Mouse (Mus musculus) G1E (cell line): ENCODE measurements around the gene Myh10. TPM values are rescaled to one million over a fixed set of nuclear protein-coding genes. Genes with fewer than 3 reads are reported as not detected.

ENCODE experiments used
- ATAC-seq: 2 replicates; pipeline ENCODE4 v1.8.0; 2016; ENCODE audit warnings: mild to moderate bottlenecking; ENCODE audit not compliant: insufficient number of reproducible peaks, poor library complexity, low FRiP score, severe bottlenecking; ENCODE audit errors: extremely low read depth
- DNase-seq: peaks from one replicate; pipeline ENCODE4 v3.0.0; 2012; ENCODE audit warnings: low spot score
- H3K27me3 ChIP-seq: 2 replicates; pipeline ENCODE4 v1.6.1; 2012; ENCODE audit warnings: mild to moderate bottlenecking, low read length, inconsistent platforms; ENCODE audit not compliant: insufficient read depth
- H3K36me3 ChIP-seq: replicated peaks from 2 replicates; pipeline ENCODE3; 2012; ENCODE audit warnings: mild to moderate bottlenecking, inconsistent platforms
- H3K4me1 ChIP-seq: 2 replicates; pipeline ENCODE4 v1.6.1; 2012; ENCODE audit warnings: low read depth, low read length, inconsistent platforms, mixed read lengths; ENCODE audit not compliant: insufficient read depth
- H3K4me3 ChIP-seq: 2 replicates; pipeline ENCODE4 v1.5.1; 2012; ENCODE audit warnings: low read depth, mild to moderate bottlenecking, inconsistent platforms, low read length, moderate library complexity, mixed read lengths
- H3K9me3 ChIP-seq: replicated peaks from 2 replicates; pipeline ENCODE4 v1.6.1; 2012; ENCODE audit warnings: inconsistent platforms
- CTCF ChIP-seq: IDR thresholded peaks from 2 replicates; pipeline ENCODE4 v1.5.1; 2012; ENCODE audit warnings: low read depth, low read length, inconsistent platforms, mixed read lengths
- GATA1 ChIP-seq: IDR thresholded peaks from 2 replicates; pipeline ENCODE4 v1.6.1; 2012; ENCODE audit warnings: borderline replicate concordance, low read length, inconsistent platforms, mixed read lengths
- GATA2 ChIP-seq: IDR thresholded peaks from 2 replicates; pipeline ENCODE4 v1.6.1; 2012; ENCODE audit warnings: low read depth, low read length, inconsistent platforms, borderline replicate concordance
- POLR2AphosphoS5 ChIP-seq: IDR thresholded peaks from 2 replicates; pipeline ENCODE4 v1.6.1; 2012; ENCODE audit warnings: low read depth, low read length, inconsistent platforms; ENCODE audit not compliant: insufficient replicate concordance
- TAL1 ChIP-seq: conservative IDR thresholded peaks from 2 replicates; pipeline ENCODE4 v1.6.1; 2012; ENCODE audit warnings: low read depth, low read length, inconsistent platforms, mixed read lengths
- polyA plus RNA-seq: library from polyadenylated mRNA; stranded (reverse); fragments of >175 nt; gene quantifications from 2 replicates; pipeline ENCODE4 v1.2.3, GENCODE M21; 2012
- total RNA-seq, 2 experiments: library from RNA; stranded (forward) in 1 of 2; stranded (reverse) in 1 of 2; fragments of 200-1000 nt in 1 of 2; fragments of >200 nt in 1 of 2; fragmentation: Nextera tagmentation in 1 of 2; gene quantifications; 2 replicates each; pipeline ENCODE4 v1.2.3; 2014 to 2017

Gene Myh10
- total and polyA plus RNA-seq, 3 experiments, result 0.03 to 4.9 (median 0.49) TPM

DNA sequence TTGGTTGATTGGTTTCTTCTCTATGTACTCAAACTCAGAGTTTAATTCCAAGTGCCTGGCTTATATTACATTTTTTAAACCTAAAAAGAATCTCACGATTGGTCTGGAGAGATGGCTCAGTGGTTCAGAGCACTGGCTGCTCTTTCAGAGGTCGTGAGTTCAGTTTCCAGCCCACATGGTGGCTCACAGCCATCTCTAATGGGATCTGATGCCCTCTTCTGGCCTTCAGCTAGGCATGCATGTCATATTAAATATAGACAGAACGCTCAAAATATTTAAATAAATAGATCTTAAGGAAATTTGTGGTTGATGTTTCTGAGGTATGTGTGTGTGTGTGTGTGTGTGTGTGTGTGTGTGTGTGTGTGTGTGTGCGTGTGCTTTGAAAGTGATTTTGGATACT is 113.8 kb downstream of the Myh10 start:
- Histone ChIP-seq H3K4me1 (no peaks in the 10 kb centered on the region), H3K36me3 (peaks cover 32% of the 10 kb centered on the region), H3K9me3 (no peaks in the 10 kb centered on the region), H3K27me3 (peaks cover 10% of the 10 kb centered on the region; the same call in 1 of the 2 replicates), H3K4me3 (no peak overlapping the region)
- TF ChIP-seq CTCF (no peak), TAL1 (no peak), GATA1 (no peak), POLR2AphosphoS5 (no peak), GATA2 (no peak)
- DNase-seq, result no peak
- no peak for ATAC-seq

DNA sequence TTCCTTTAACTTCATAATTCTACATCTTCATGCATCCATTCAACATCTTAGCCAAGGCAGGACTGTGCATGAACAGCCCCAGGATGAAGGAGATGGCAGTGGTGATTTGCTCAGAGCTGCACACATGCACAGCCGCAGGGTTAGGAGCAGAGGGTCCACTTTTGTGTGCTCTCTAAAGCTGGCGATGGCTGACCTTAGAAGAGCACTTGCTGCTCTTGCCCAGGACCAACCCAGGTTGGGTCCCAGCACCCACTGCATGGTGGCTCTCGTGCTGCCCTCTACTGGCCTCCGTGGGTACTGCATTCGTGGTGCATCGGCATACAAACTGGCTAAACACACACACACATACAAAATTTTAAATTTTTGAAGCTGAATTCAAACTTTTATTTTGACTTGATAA is 116.4 kb downstream of the Myh10 start:
- H3K9me3 ChIP-seq, result no peaks in the 10 kb centered on the region
- DNase-seq (peak; percentile 38), ATAC-seq (no peak)
- no peaks in the 10 kb centered on the region for H3K4me1 ChIP-seq
- H3K36me3 ChIP-seq, result peaks cover 51% of the 10 kb centered on the region
- peaks cover 4% of the 10 kb centered on the region; the same call in 1 of the 2 replicates for H3K27me3 ChIP-seq
- H3K4me3 ChIP-seq, result no peak overlapping the region
- TF ChIP-seq POLR2AphosphoS5 (no peak), CTCF (peak; percentile 95)

DNA sequence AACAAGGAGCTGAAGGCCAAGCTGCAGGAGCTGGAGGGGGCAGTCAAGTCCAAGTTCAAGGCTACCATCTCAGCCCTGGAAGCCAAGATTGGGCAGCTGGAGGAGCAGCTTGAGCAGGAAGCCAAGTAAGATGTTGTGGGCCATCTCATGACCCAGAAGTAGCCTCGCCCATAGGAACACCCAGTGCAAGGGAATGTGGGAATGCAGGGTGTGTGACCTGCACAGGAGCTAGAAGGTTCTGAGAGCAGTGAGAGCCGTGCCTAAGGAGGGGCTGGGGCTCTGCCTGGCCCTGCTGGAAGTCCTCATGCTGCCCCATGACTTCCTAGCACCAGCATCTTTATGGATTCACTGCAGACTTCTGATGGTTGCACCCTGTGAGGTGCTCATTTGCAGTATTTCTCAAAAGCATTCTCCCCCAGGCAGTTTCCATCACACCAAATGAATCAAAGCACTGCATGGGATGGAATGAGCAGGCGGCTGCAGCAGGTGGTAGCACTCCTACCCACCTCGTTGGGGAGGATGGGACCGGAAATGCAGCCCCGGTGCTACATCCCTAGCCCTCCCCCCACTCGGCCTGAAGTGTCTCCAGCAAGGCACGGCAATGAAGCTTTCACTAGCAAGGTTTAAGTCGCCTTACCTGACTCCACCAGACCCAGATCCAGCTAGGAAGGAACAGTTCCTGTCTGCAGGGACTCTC is 120.7 kb downstream of the Myh10 start:
- Histone ChIP-seq H3K4me3 (no peak overlapping the region), H3K4me1 (no peaks in the 10 kb centered on the region), H3K27me3 (no peaks in the 10 kb centered on the region), H3K9me3 (no peaks in the 10 kb centered on the region), H3K36me3 (peaks cover 81% of the 10 kb centered on the region)
- TF ChIP-seq POLR2AphosphoS5, result no peak
- TF ChIP-seq GATA1, result no peak
- no peak for TF ChIP-seq GATA2
- no peak for TF ChIP-seq TAL1
- no peak for TF ChIP-seq CTCF
- ATAC-seq, result no peak; the same call in 1 of the 2 replicates
- no peak for DNase-seq

DNA sequence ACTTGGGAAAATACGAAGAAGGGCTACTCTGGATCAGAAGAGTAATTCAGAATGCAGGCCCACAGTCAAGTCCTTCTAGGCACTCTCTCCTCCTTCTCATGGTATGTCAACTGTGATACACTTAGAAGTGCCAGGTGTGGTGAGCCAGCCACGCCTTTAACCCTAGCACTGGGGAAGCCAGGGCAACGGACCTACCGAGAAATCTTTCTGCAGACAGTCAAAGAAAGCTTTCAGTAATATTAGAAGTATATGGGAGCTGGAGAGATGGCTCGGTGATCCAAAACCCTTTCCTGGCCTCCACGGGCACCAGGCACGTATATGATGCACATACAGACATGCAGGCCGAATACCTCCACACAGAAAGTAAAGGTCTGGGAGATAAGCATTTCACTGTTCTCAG is 127.1 kb downstream of the Myh10 start:
- no peaks in the 10 kb centered on the region for H3K27me3 ChIP-seq
- DNase-seq (no peak), ATAC-seq (no peak)
- H3K4me3 ChIP-seq, result no peak overlapping the region
- peaks cover 87% of the 10 kb centered on the region for H3K36me3 ChIP-seq
- H3K4me1 ChIP-seq, result no peaks in the 10 kb centered on the region
- H3K9me3 ChIP-seq, result no peaks in the 10 kb centered on the region
- TF ChIP-seq GATA2 (no peak), POLR2AphosphoS5 (no peak), GATA1 (no peak), TAL1 (no peak), CTCF (no peak)

DNA sequence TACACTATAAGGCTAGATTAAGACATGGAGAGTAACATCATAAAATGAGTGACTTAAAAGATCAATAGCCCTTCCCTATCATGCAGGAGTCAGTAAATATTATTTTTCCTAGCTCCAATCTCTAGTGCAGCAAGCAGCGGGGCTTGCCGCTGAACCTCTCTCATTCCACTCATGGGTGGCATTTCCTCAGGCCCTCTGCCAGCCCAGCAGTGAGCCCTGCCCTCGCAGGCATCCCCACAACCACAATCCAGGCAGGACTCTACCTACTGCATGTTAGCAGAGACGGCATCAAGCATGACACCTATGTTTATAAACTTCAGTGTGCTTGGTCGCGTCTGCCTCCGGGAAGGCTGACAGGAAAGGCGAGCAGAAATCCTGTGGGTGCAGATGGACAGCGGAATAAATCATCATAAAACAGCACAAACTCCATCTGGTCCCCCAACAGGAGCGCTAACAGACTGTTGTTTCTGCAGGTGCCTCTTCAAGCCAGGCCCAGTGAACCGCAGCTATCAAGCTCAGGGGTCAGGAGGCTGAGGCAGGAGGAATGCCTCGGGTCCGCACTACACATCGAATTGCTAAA is 128.0 kb downstream of the Myh10 start:
- DNase-seq (no peak), ATAC-seq (no peak)
- H3K27me3 ChIP-seq, result no peaks in the 10 kb centered on the region
- no peak overlapping the region for H3K4me3 ChIP-seq
- no peaks in the 10 kb centered on the region for H3K9me3 ChIP-seq
- H3K4me1 ChIP-seq, result no peaks in the 10 kb centered on the region
- H3K36me3 ChIP-seq, result peaks cover 90% of the 10 kb centered on the region
- TF ChIP-seq GATA2, result no peak
- TF ChIP-seq POLR2AphosphoS5, result no peak
- TF ChIP-seq GATA1, result no peak

DNA sequence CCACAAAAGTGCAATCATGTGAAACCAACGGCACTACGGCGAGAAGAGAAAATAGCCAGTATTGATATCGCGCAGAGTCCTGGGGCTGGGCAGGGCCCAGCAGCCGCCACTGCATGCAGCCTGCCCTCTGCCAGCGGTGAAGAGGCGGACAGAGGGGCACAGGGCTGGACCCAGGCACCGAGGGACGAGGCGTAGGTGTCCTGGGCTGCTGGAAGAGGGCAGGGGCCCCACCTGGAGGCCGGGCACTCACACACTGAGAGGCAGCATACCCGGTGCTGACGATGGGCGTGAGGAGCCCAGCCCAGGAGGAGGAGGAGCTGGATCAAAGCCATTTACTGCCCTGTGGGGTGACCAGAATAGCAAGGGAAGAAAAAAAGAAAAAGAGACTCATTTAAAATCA is 131.0 kb downstream of the Myh10 start:
- Histone ChIP-seq H3K27me3 (no peaks in the 10 kb centered on the region), H3K4me3 (no peak overlapping the region), H3K4me1 (peaks cover 2% of the 10 kb centered on the region; the same call in 1 of the 2 replicates), H3K36me3 (peaks cover 91% of the 10 kb centered on the region), H3K9me3 (no peaks in the 10 kb centered on the region)
- TF ChIP-seq GATA1 (no peak), POLR2AphosphoS5 (no peak), CTCF (no peak)
- ATAC-seq (no peak), DNase-seq (no peak)
